Mouse (Mus musculus) hindbrain, embryonic 11.5 days (tissue): ENCODE measurements around the gene Vmn2r86. TPM values are rescaled to one million over a fixed set of nuclear protein-coding genes. Genes with fewer than 3 reads are reported as not detected.
"Not testable (repeated sequence)": the region's sequence is repeated elsewhere in the genome, so short reads cannot be mapped to it uniquely, and the experiment has no call there.

Experiments
- ATAC-seq: fragments of 200-750 bp; cut with Nextera tagmentation; 2 replicates; pipeline ENCODE4 v1.8.0; 2017; ENCODE audit warnings: mild to moderate bottlenecking, moderate TSS enrichment, moderate library complexity; ENCODE audit not compliant: low FRiP score
- DNase-seq: peaks from one replicate; pipeline ENCODE4 v3.0.0-alpha.2; 2015; ENCODE audit warnings: low spot score
- H3K27ac ChIP-seq: fragments of 300-500 bp; sonication (generic); 2 replicates; pipeline ENCODE4 v1.5.1; 2014; ENCODE audit warnings: mild to moderate bottlenecking, low read depth, low read length
- H3K27me3 ChIP-seq: fragments of 300-500 bp; sonication (generic); 2 replicates; pipeline ENCODE4 v1.6.1; 2014; ENCODE audit warnings: mild to moderate bottlenecking, low read length, moderate library complexity, mixed read lengths; ENCODE audit not compliant: control insufficient read depth, insufficient read depth
- H3K36me3 ChIP-seq: fragments of 300-500 bp; sonication (generic); 2 replicates; pipeline ENCODE4 v1.6.1; 2014; ENCODE audit warnings: mild to moderate bottlenecking, low read length, moderate library complexity, mixed read lengths; ENCODE audit not compliant: control insufficient read depth, insufficient read depth
- H3K4me1 ChIP-seq: fragments of 300-500 bp; sonication (generic); replicated peaks from 2 replicates; pipeline ENCODE4 v1.6.1; 2014; ENCODE audit warnings: low read length, mixed read lengths; ENCODE audit not compliant: control insufficient read depth, insufficient read depth
- H3K4me2 ChIP-seq: fragments of 300-500 bp; sonication (generic); replicated peaks from 2 replicates; pipeline ENCODE4 v1.6.1; 2014; ENCODE audit warnings: mild to moderate bottlenecking, low read depth, low read length
- H3K4me3 ChIP-seq: fragments of 300-500 bp; sonication (generic); 2 replicates; pipeline ENCODE4 v1.5.1; 2014; ENCODE audit warnings: low read depth, low read length
- H3K9ac ChIP-seq: fragments of 300-500 bp; sonication (generic); 2 replicates; pipeline ENCODE4 v1.6.1; 2014; ENCODE audit warnings: low read depth, low read length
- H3K9me3 ChIP-seq: fragments of 300-500 bp; sonication (generic); 2 replicates; pipeline ENCODE4 v1.6.1; 2016; ENCODE audit warnings: low read length; ENCODE audit not compliant: control insufficient read depth
- WGBS: fragments of 180-500 bp; shearing (Covaris S2); extraction: QIAGEN DNeasy Blood & Tissue Kit; methylation state at CpG from one replicate; pipeline ENCODE4 v1.1.7; 2014; 5-methylcytosine and 5-hydroxymethylcytosine counted together
- polyA plus RNA-seq: library from polyadenylated mRNA; unstranded; fragments of >200 nt; fragmentation: Nextera tagmentation; extraction: Ambion mirVana; gene quantifications from 2 replicates; pipeline ENCODE4 v1.2.1, GENCODE M21; 2014

The Vmn2r86 gene
- not detected in 2 replicates for polyA plus RNA-seq

GRCm38 (mm10) chr10:130455950-130456349 lies at the start of gene Vmn2r86:
Vmn2r86 (minus strand) TSS chr10:130456050.
- H3K4me1 ChIP-seq, H3K27ac ChIP-seq, H3K36me3 ChIP-seq, H3K27me3 ChIP-seq, DNase-seq, H3K9ac ChIP-seq, H3K9me3 ChIP-seq, H3K4me2 ChIP-seq, ATAC-seq, H3K4me3 ChIP-seq: not testable (repeated sequence)
- WGBS, result 85% methylated on average over 1 of the region's 1 CpGs

DNA sequence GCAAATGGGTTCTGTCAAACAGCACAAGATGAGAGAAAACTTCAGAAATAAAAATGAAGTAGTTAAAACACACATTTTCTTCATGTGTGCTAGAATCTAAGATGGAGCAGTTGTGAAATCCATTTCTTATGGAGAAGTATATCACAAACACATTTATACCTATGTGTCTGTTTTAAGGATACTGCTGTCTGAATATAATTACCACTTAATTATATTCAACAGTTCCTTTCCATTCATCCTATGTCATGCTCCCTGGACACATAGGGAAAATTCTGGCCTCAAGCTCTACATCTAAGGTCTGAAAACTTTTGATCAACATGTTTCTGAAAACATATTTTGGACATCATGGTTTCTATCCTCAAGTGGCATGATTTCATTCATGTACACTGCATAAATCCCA lies 41.4 kb upstream of the Vmn2r86 start, which contains the start of gene Vmn2r87:
Gene Vmn2r87 (minus strand): TSS at position 101 of the 400 bp plus-strand sequence.
- Histone ChIP-seq H3K27ac (no peak within 1 kb of the TSS), H3K4me1 (no peaks in the 10 kb centered on the region), H3K9ac (no peak within 1 kb of the TSS), H3K27me3 (no peaks in the 10 kb centered on the region), H3K4me2 (no peak within 1 kb of the TSS), H3K4me3 (no peak within 1 kb of the TSS), H3K9me3 (no peaks in the 10 kb centered on the region), H3K36me3 (no peaks in the 10 kb centered on the region)
- DNase-seq (no peak), ATAC-seq (no peak)

GRCm38 (mm10) chr10:130470311-130470760 lies 14.5 kb upstream of the Vmn2r86 start:
- Histone ChIP-seq H3K4me1 (no peaks in the 10 kb centered on the region), H3K9ac (peak overlapping the region; percentile 60), H3K27me3 (no peaks in the 10 kb centered on the region), H3K36me3 (no peaks in the 10 kb centered on the region), H3K4me3 (peak overlapping the region; percentile 40), H3K9me3 (no peaks in the 10 kb centered on the region), H3K4me2 (peak overlapping the region; percentile 67), H3K27ac (no peak overlapping the region)
- ATAC-seq, result peak; percentile 98
- DNase-seq, result peak; percentile 77
- 3% methylated on average over 36 of the region's 36 CpGs for WGBS

GRCm38 (mm10) chr10:130444776-130445175 lies 11.1 kb downstream of the Vmn2r86 start:
- no peak overlapping the region for H3K4me2 ChIP-seq
- H3K9ac ChIP-seq, result no peak overlapping the region
- ATAC-seq, result peak; percentile 35; the same call in 1 of the 2 replicates
- 92% methylated on average over 21 of the region's 21 CpGs for WGBS
- H3K27me3 ChIP-seq, result no peaks in the 10 kb centered on the region
- H3K4me3 ChIP-seq, result no peak overlapping the region
- DNase-seq, result no peak
- H3K36me3 ChIP-seq, result no peaks in the 10 kb centered on the region
- no peaks in the 10 kb centered on the region for H3K4me1 ChIP-seq
- H3K27ac ChIP-seq, result no peak overlapping the region
- H3K9me3 ChIP-seq, result no peaks in the 10 kb centered on the region

DNA sequence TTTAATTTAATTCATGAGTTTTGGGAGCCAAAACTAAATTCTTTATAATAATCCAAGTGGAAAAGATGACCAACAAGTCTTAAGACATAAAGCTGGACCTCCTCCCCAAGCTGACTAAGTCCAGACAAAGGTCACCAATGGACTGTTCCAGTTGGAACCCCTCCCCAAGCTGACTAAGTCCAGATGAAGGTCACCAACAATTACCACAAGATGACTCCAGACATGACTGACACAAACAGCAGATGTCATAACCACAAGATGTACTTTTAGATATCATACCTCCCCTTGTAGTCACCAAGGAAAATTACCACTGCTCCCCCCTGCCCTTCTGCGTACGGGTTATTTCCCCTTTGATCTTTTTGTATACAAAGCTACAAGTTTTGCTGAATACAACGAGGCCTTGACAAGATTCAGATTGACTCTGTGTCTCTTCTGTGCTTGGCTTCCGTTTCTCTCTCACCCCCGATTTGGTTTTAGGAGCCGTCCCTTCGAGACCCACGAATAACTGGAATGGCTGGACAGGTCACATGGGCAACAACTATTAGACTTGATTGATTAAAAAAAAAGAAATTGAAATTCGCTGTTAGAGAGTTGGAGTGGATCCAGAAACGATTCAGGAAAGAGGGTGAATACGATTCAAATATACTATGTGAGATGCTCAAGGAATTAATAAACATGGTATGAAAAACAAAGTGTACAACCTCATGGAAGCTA lies 21.5 kb downstream of the Vmn2r86 start:
- 89% methylated on average over 11 of the region's 11 CpGs for WGBS
- H3K27ac ChIP-seq, H3K9ac ChIP-seq, H3K27me3 ChIP-seq, DNase-seq, H3K9me3 ChIP-seq, H3K4me1 ChIP-seq, H3K4me2 ChIP-seq, H3K4me3 ChIP-seq, H3K36me3 ChIP-seq, ATAC-seq: not testable (repeated sequence)

GRCm38 (mm10) chr10:130429603-130430002 lies 26.2 kb downstream of the Vmn2r86 start, which contains the start of gene Vmn2r85:
Vmn2r85 (minus strand) TSS chr10:130429703.
- H3K4me3 ChIP-seq, DNase-seq, H3K27ac ChIP-seq, H3K4me2 ChIP-seq, H3K36me3 ChIP-seq, H3K9ac ChIP-seq, ATAC-seq, H3K4me1 ChIP-seq, H3K9me3 ChIP-seq, H3K27me3 ChIP-seq: not testable (repeated sequence)

GRCm38 (mm10) chr10:130422368-130422767 lies 33.5 kb downstream of the Vmn2r86 start:
- WGBS, result 82% methylated on average over 2 of the region's 2 CpGs
- not testable (repeated sequence) for ATAC-seq

GRCm38 (mm10) chr10:130420401-130420800 lies 35.4 kb downstream of the Vmn2r86 start:
- H3K9ac ChIP-seq, result no peak overlapping the region
- ATAC-seq, result no peak
- H3K4me3 ChIP-seq, result no peak overlapping the region

More at GRCm38 (mm10) chr10:130422368-130422767, 33.5 kb downstream of the Vmn2r86 start:
- H3K27me3 ChIP-seq, H3K4me2 ChIP-seq, H3K36me3 ChIP-seq, H3K4me3 ChIP-seq, H3K4me1 ChIP-seq, H3K9ac ChIP-seq, DNase-seq, H3K27ac ChIP-seq, H3K9me3 ChIP-seq: not testable (repeated sequence)

GRCm38 (mm10) chr10:130419954-130420353 lies 35.9 kb downstream of the Vmn2r86 start:
- not testable (repeated sequence) for H3K4me2 ChIP-seq, H3K4me3 ChIP-seq, H3K9me3 ChIP-seq, H3K27me3 ChIP-seq, H3K36me3 ChIP-seq, H3K27ac ChIP-seq, H3K4me1 ChIP-seq, ATAC-seq, DNase-seq, H3K9ac ChIP-seq
- WGBS, result 63% methylated on average over 2 of the region's 2 CpGs

More at GRCm38 (mm10) chr10:130420401-130420800, 35.4 kb downstream of the Vmn2r86 start:
- no peak for DNase-seq
- no peak overlapping the region for H3K4me2 ChIP-seq
- 77% methylated on average over 3 of the region's 3 CpGs for WGBS
- no peaks in the 10 kb centered on the region for H3K27me3 ChIP-seq
- no peaks in the 10 kb centered on the region for H3K4me1 ChIP-seq
- no peaks in the 10 kb centered on the region for H3K36me3 ChIP-seq
- H3K9me3 ChIP-seq, result no peaks in the 10 kb centered on the region
- no peak overlapping the region for H3K27ac ChIP-seq
